Mouse (Mus musculus): ENCODE data around the gene Sspo. TPM values are rescaled to one million over a fixed set of nuclear protein-coding genes. Genes with fewer than 3 reads are reported as not detected.

Gene Sspo
- polyA plus RNA-seq, 1 experiment = not detected

GRCm38 (mm10) chr6:48428769-48429557, 19.1 kb upstream of the Sspo start:
- no peak for TF ChIP-seq GATA1 (IDR thresholded peaks at IDR 0.05; ENCODE audit: low read length)

GRCm38 (mm10) chr6:48430748-48431147, 17.3 kb upstream of the Sspo start:
- TF ChIP-seq GATA1 (IDR thresholded peaks at IDR 0.05; ENCODE audit: low read length) = no peak

- TF ChIP-seq GATA1 (IDR thresholded peaks at IDR 0.05; ENCODE audit: low read length) = no peak
Observed at GRCm38 (mm10) chr6:48432893-48433816, 14.9 kb upstream of the Sspo start.

GRCm38 (mm10) chr6:48434651-48435050, 13.4 kb upstream of the Sspo start:
- no peak for TF ChIP-seq GATA1 (IDR thresholded peaks at IDR 0.05; ENCODE audit: low read length)

GRCm38 (mm10) chr6:48435111-48435510, 12.9 kb upstream of the Sspo start:
- no peak for TF ChIP-seq GATA1 (IDR thresholded peaks at IDR 0.05; ENCODE audit: low read length)

- TF ChIP-seq GATA1 (IDR thresholded peaks at IDR 0.05; ENCODE audit: low read length) = no peak
Observed at GRCm38 (mm10) chr6:48435706-48436349, 12.2 kb upstream of the Sspo start.

- no peak for TF ChIP-seq GATA1 (IDR thresholded peaks at IDR 0.05; ENCODE audit: low read length)
Observed at GRCm38 (mm10) chr6:48437679-48438376, 10.2 kb upstream of the Sspo start.

GRCm38 (mm10) chr6:48438475-48439125, 9.4 kb upstream of the Sspo start:
- TF ChIP-seq GATA1 (IDR thresholded peaks at IDR 0.05; ENCODE audit: low read length) = no peak

- no peak for TF ChIP-seq GATA1 (IDR thresholded peaks at IDR 0.05; ENCODE audit: low read length)
Observed at GRCm38 (mm10) chr6:48439654-48440053, 8.4 kb upstream of the Sspo start.

- no peak for TF ChIP-seq GATA1 (IDR thresholded peaks at IDR 0.05; ENCODE audit: low read length)
Observed at GRCm38 (mm10) chr6:48440306-48441014, 7.6 kb upstream of the Sspo start.

- no peak for TF ChIP-seq GATA1 (IDR thresholded peaks at IDR 0.05; ENCODE audit: low read length)
Observed at GRCm38 (mm10) chr6:48443592-48444309, 4.3 kb upstream of the Sspo start.

- no peak for TF ChIP-seq GATA1 (IDR thresholded peaks at IDR 0.05; ENCODE audit: low read length)
Observed at GRCm38 (mm10) chr6:48444310-48445180, 3.5 kb upstream of the Sspo start.
